Mouse (Mus musculus) forelimb bud, embryonic 11.5 days (tissue): ENCODE results near the gene Carmil3.

Source experiments
- DNase-seq: peaks from one replicate; pipeline ENCODE4 v3.0.0-alpha.2; 2012; ENCODE audit warnings: low read depth, low spot score

Carmil3 gene

DNA sequence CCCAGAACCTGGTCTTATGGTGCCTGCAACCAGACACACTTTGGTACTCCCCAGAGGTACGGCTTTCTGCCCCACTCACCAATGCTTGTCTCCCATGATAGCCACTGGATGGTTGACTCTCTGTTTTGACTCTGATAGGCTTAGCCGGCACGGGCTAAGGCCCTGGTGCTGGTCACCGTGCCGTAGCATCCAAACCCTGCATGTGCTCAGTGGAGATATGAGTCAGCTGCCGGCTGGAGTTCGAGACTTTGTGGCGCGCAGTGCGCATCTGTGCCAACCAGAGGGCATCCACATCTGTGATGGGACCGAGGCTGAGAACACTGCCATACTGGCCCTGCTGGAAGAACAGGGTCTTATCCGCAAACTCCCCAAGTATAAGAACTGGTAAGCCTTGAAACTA lies 51.8 kb downstream of the Carmil3 start:
- DNase-seq = no peak

GRCm38 (mm10) chr14:55544334-55544733 lies 53.9 kb downstream of the Carmil3 start:
- DNase-seq = no peak

GRCm38 (mm10) chr14:55550191-55550590 lies 59.7 kb downstream of the Carmil3 start:
- DNase-seq = no peak

GRCm38 (mm10) chr14:55551347-55551746 lies 60.9 kb downstream of the Carmil3 start:
- DNase-seq = no peak

- no peak for DNase-seq
These were observed 61.3 kb downstream of the Carmil3 start for GRCm38 (mm10) chr14:55551794-55552193.

DNA sequence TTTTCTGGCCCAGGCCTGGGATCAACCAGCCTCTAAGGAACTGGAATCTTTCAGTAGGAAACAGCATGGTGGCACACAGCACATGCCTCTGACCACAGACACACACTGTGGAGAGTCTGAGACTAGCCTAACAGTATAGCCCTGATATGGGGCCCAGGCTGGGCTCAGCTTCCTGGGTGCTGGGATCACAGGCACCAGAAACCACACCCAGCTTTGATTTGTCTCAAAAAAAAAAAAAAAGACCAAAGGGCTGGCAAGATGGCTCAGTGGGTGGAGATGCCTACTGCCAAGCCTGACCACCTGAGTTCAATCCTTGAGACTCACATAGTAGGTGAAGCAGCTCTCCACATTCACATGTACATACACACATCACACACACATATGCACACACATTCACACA lies 64.2 kb downstream of the Carmil3 start:
- DNase-seq = no peak

GRCm38 (mm10) chr14:55555788-55556187 lies 65.3 kb downstream of the Carmil3 start:
- DNase-seq = no peak

- peak; percentile 67 for DNase-seq
These were observed 66.6 kb downstream of the Carmil3 start for GRCm38 (mm10) chr14:55557003-55557402.

- no peak for DNase-seq
These were observed 67.1 kb downstream of the Carmil3 start for GRCm38 (mm10) chr14:55557587-55557986.
